Mouse (Mus musculus) adrenal gland, postnatal 25 days (tissue): ENCODE measurements around the gene Ldlrap1. TPM values are rescaled to one million over a fixed set of nuclear protein-coding genes. Genes with fewer than 3 reads are reported as not detected.

ENCODE experiments used
- DNase-seq: peaks from one replicate; pipeline ENCODE4 v3.0.0; 2021; ENCODE audit warnings: mixed read lengths
- total RNA-seq: library from RNA; stranded (reverse); gene quantifications from 2 replicates; pipeline ENCODE4 v1.2.3, GENCODE M21; 2021

Gene Ldlrap1
- total RNA-seq, 1 experiment from 2014 or later: 43.3 TPM

GRCm38 (mm10) chr4:134751682-134752380 is 16.0 kb downstream of the Ldlrap1 start:
- DNase-seq: no peak

- no peak for DNase-seq
Observed at GRCm38 (mm10) chr4:134750825-134751224, 17.0 kb downstream of the Ldlrap1 start.

- no peak for DNase-seq
Observed at GRCm38 (mm10) chr4:134750263-134750662, 17.6 kb downstream of the Ldlrap1 start.

- DNase-seq: peak; percentile 49
Observed at GRCm38 (mm10) chr4:134749301-134750030, 18.4 kb downstream of the Ldlrap1 start.

GRCm38 (mm10) chr4:134745900-134746661 is 21.7 kb downstream of the Ldlrap1 start:
- DNase-seq: no peak

- no peak for DNase-seq
Observed at GRCm38 (mm10) chr4:134743881-134744633, 23.8 kb downstream of the Ldlrap1 start.

GRCm38 (mm10) chr4:134741949-134742348 is 25.9 kb downstream of the Ldlrap1 start:
- no peak for DNase-seq

GRCm38 (mm10) chr4:134740186-134740585 is 27.6 kb downstream of the Ldlrap1 start:
- no peak for DNase-seq

GRCm38 (mm10) chr4:134739530-134739929 is 28.3 kb downstream of the Ldlrap1 start:
- no peak for DNase-seq

- no peak for DNase-seq
Observed at GRCm38 (mm10) chr4:134737365-134737910, 30.4 kb downstream of the Ldlrap1 start.

GRCm38 (mm10) chr4:134736147-134736546 is 31.7 kb downstream of the Ldlrap1 start:
- no peak for DNase-seq

- DNase-seq: peak; percentile 45
Observed at GRCm38 (mm10) chr4:134734629-134735081, 33.2 kb downstream of the Ldlrap1 start.

- peak; percentile 57 for DNase-seq
Observed at GRCm38 (mm10) chr4:134734038-134734628, 33.7 kb downstream of the Ldlrap1 start.

GRCm38 (mm10) chr4:134733371-134733770 is 34.5 kb downstream of the Ldlrap1 start:
- DNase-seq: no peak

GRCm38 (mm10) chr4:134730106-134730505 is 37.7 kb downstream of the Ldlrap1 start:
- DNase-seq: no peak

- DNase-seq: no peak
Observed at GRCm38 (mm10) chr4:134725735-134726345, 42.0 kb downstream of the Ldlrap1 start.

GRCm38 (mm10) chr4:134724974-134725373 is 42.9 kb downstream of the Ldlrap1 start:
- DNase-seq: no peak

GRCm38 (mm10) chr4:134723251-134723650 is 44.6 kb downstream of the Ldlrap1 start:
- DNase-seq: no peak

GRCm38 (mm10) chr4:134721076-134721475 is 46.7 kb downstream of the Ldlrap1 start:
- no peak for DNase-seq

GRCm38 (mm10) chr4:134720371-134720770 is 47.5 kb downstream of the Ldlrap1 start:
- DNase-seq: no peak

- DNase-seq: no peak
Observed at GRCm38 (mm10) chr4:134719489-134719888, 48.3 kb downstream of the Ldlrap1 start.
